Mouse (Mus musculus): Measurements from ENCODE around the gene Prep. TPM values are rescaled to one million over a fixed set of nuclear protein-coding genes. Genes with fewer than 3 reads are reported as not detected.

The Prep gene
- 30.7 and 32.4 TPM in 2 replicates for polyA plus RNA-seq (2014; fragmentation: Nextera tagmentation; extraction: Ambion mirVana)

DNA sequence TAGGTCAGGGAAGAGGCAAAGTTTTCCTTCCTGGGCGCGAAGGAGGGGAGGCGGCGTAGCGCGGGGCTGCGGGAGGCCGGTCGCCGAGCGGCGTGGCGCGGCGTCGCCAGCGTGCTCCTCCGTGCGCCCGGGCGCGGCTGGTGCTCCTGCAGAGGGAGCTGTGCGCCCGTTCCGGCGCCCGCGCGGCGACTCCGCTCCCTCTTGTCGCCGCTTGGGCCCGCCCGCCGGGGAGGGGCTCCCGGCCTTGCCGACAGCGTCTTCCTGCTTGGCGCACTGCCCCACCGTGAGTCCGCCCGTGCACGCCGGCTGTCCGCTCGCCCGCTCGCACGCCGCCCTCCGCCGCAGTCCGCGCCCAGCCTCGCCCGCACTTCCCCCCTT is at the start of gene Prep:
TSS of gene Prep (plus strand) at position 273 of the 378 bp plus-strand sequence.
- H3K27me3 ChIP-seq (ENCODE audit: control insufficient read depth, insufficient read depth, low read length) = no peaks in the 10 kb centered on the region
- ATAC-seq (ENCODE audit: insufficient read depth, low FRiP score, low TSS enrichment) = peak; percentile 95
- H3K9ac ChIP-seq (ENCODE audit: low read length) = peak within 1 kb of the TSS; percentile 83
- 0% methylated on average over 49 of the region's 57 CpGs for WGBS
- H3K4me3 ChIP-seq (ENCODE audit: low read depth, low read length) = peak within 1 kb of the TSS; percentile 93
- H3K4me1 ChIP-seq (ENCODE audit: control insufficient read depth, insufficient read depth, low read length) = peaks cover 14% of the 10 kb centered on the region; the same call in 1 of the 2 replicates
- no peaks in the 10 kb centered on the region for H3K9me3 ChIP-seq (ENCODE audit: control insufficient read depth, low read length)
- peak within 1 kb of the TSS; percentile 61 for H3K4me2 ChIP-seq (ENCODE audit: low read depth)
- DNase-seq (ENCODE audit: low spot score) = peak; percentile 93
- H3K27ac ChIP-seq (ENCODE audit: low read depth, low read length) = peak within 1 kb of the TSS; percentile 79
- no peaks in the 10 kb centered on the region for H3K36me3 ChIP-seq (ENCODE audit: control insufficient read depth, insufficient read depth, low read length)

DNA sequence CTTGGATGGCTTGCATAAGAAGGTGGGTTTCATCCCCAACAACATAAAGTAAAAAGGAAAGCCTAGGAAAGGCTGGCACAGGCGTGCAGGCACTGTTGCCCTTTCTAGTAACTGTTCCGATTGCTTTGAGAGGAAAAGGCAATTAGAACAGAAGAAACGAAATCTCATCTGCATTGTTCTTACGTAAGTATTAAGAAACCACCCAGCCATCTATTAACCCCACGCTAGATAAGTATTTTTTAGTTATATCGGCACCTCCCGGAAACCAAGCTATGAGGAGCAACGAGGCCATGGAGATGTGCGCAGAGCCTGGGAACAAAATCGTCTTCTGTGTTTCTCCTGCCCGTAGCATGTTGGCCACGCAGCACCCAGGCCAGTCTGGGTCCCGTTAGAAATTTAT is 49.7 kb upstream of the Prep start:
- WGBS = 93% methylated on average over 13 of the region's 13 CpGs
- DNase-seq (ENCODE audit: low spot score) = no peak

DNA sequence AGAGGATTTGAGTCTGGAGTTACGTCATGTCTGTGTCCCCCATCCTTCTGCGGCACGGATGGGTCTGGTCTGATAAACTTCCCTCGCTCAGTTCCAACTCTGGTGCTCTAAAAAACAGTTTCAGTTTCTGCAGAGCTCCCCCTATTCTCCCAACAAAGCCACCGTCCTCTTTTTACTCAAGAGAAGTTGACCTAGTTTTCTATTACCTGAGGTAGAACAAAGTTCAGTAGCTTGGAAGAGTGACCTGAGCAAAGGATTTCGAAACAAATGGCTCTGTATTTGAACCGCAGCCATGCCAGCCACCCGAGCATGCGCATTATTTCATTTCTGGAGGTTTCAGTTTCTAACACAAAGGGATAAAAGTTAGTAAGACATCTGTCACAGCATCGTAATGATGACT is 49.2 kb upstream of the Prep start:
- H3K27ac ChIP-seq (ENCODE audit: low read depth, low read length) = no peak overlapping the region
- DNase-seq (ENCODE audit: low spot score) (no peak), ATAC-seq (ENCODE audit: insufficient read depth, low FRiP score, low TSS enrichment) (no peak)
- H3K36me3 ChIP-seq (ENCODE audit: control insufficient read depth, insufficient read depth, low read length) = no peaks in the 10 kb centered on the region
- no peaks in the 10 kb centered on the region for H3K4me1 ChIP-seq (ENCODE audit: control insufficient read depth, insufficient read depth, low read length)
- H3K9me3 ChIP-seq (ENCODE audit: control insufficient read depth, low read length) = no peaks in the 10 kb centered on the region
- WGBS = 92% methylated on average over 10 of the region's 10 CpGs
- no peak overlapping the region for H3K4me2 ChIP-seq (ENCODE audit: low read depth)
- H3K9ac ChIP-seq (ENCODE audit: low read length) = no peak overlapping the region
- H3K27me3 ChIP-seq (ENCODE audit: control insufficient read depth, insufficient read depth, low read length) = no peaks in the 10 kb centered on the region
- H3K4me3 ChIP-seq (ENCODE audit: low read depth, low read length) = no peak overlapping the region

More for the DNA sequence above, 49.7 kb upstream of the Prep start:
- H3K4me1 ChIP-seq (ENCODE audit: control insufficient read depth, insufficient read depth, low read length) = no peaks in the 10 kb centered on the region
- no peaks in the 10 kb centered on the region for H3K36me3 ChIP-seq (ENCODE audit: control insufficient read depth, insufficient read depth, low read length)
- no peak for ATAC-seq (ENCODE audit: insufficient read depth, low FRiP score, low TSS enrichment)
- H3K9ac ChIP-seq (ENCODE audit: low read length) = no peak overlapping the region
- H3K27ac ChIP-seq (ENCODE audit: low read depth, low read length) = no peak overlapping the region
- H3K4me2 ChIP-seq (ENCODE audit: low read depth) = no peak overlapping the region
- H3K9me3 ChIP-seq (ENCODE audit: control insufficient read depth, low read length) = no peaks in the 10 kb centered on the region
- no peak overlapping the region for H3K4me3 ChIP-seq (ENCODE audit: low read depth, low read length)
- H3K27me3 ChIP-seq (ENCODE audit: control insufficient read depth, insufficient read depth, low read length) = no peaks in the 10 kb centered on the region

DNA sequence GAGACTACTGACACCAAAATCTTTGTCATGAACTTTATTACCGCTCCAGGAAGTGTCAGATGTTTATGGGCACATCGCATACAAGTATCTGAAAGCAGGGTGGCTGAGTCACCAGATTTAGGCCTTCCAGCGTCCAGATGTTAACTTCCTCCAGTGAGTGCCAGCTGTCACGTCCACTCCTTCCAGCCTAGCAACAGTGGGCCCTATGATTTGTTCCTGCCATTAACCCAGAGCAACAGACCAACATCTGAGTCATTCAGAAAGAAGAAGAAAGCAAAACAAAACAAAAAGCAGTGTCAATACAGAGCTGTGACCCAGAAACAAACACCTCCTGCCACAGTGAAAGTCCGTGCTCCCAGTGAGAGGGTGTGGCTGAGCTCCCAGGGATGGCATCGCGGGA is 47.6 kb upstream of the Prep start:
- no peaks in the 10 kb centered on the region for H3K27me3 ChIP-seq (ENCODE audit: control insufficient read depth, insufficient read depth, low read length)
- H3K9me3 ChIP-seq (ENCODE audit: control insufficient read depth, low read length) = no peaks in the 10 kb centered on the region
- H3K4me1 ChIP-seq (ENCODE audit: control insufficient read depth, insufficient read depth, low read length) = no peaks in the 10 kb centered on the region
- no peak for ATAC-seq (ENCODE audit: insufficient read depth, low FRiP score, low TSS enrichment)
- H3K4me2 ChIP-seq (ENCODE audit: low read depth) = no peak overlapping the region
- H3K36me3 ChIP-seq (ENCODE audit: control insufficient read depth, insufficient read depth, low read length) = no peaks in the 10 kb centered on the region
- no peak for DNase-seq (ENCODE audit: low spot score)
- WGBS = 31% methylated on average over 7 of the region's 7 CpGs
- no peak overlapping the region for H3K27ac ChIP-seq (ENCODE audit: low read depth, low read length)
- no peak overlapping the region for H3K4me3 ChIP-seq (ENCODE audit: low read depth, low read length)
- H3K9ac ChIP-seq (ENCODE audit: low read length) = no peak overlapping the region

DNA sequence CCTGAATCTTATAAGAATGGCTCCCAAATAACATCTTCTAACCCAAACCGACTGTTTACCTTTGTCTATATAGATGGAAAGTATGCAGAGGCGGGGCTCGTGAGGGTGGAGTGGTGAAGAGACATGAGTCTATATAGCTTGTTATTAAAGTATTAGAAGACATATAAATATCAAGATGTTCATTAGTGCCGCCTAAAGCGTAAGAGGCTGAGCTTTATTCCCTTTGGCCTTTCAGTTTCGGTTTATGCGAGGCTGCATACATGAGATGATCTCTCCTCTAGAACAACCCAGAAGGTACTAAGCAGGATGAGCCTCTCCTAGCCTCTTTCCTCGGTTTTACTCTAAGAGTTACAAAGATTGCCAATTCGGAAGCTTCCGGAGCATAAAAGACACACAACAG is 47.2 kb upstream of the Prep start:
- H3K4me3 ChIP-seq (ENCODE audit: low read depth, low read length) = no peak overlapping the region
- no peaks in the 10 kb centered on the region for H3K9me3 ChIP-seq (ENCODE audit: control insufficient read depth, low read length)
- no peak overlapping the region for H3K27ac ChIP-seq (ENCODE audit: low read depth, low read length)
- no peaks in the 10 kb centered on the region for H3K27me3 ChIP-seq (ENCODE audit: control insufficient read depth, insufficient read depth, low read length)
- no peaks in the 10 kb centered on the region for H3K4me1 ChIP-seq (ENCODE audit: control insufficient read depth, insufficient read depth, low read length)
- 89% methylated on average over 10 of the region's 10 CpGs for WGBS
- no peak for DNase-seq (ENCODE audit: low spot score)
- no peak for ATAC-seq (ENCODE audit: insufficient read depth, low FRiP score, low TSS enrichment)
- no peaks in the 10 kb centered on the region for H3K36me3 ChIP-seq (ENCODE audit: control insufficient read depth, insufficient read depth, low read length)
- H3K9ac ChIP-seq (ENCODE audit: low read length) = no peak overlapping the region
- H3K4me2 ChIP-seq (ENCODE audit: low read depth) = no peak overlapping the region

DNA sequence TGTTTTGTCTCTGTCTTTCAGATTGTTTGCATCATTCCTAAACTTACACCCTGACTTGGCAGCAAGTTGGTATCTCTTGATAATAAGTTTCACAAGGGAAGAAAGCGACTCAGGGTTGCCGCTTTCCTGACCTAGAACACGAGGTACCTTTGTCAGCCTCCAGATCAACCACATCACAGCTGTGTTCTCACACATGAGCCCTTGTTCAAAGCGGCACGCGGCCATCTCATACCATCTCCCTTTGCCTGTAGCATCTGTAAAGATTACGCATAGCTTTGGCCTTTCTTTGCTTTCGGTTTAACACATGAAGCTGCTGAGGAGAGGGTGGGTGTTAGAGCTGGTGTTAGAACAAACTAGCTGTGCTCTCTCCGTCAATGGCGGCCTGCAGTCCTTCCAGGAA is 46.7 kb upstream of the Prep start:
- Histone ChIP-seq H3K4me1 (ENCODE audit: control insufficient read depth, insufficient read depth, low read length) (no peaks in the 10 kb centered on the region), H3K9me3 (ENCODE audit: control insufficient read depth, low read length) (no peaks in the 10 kb centered on the region), H3K27ac (ENCODE audit: low read depth, low read length) (no peak overlapping the region), H3K4me3 (ENCODE audit: low read depth, low read length) (no peak overlapping the region), H3K27me3 (ENCODE audit: control insufficient read depth, insufficient read depth, low read length) (no peaks in the 10 kb centered on the region), H3K36me3 (ENCODE audit: control insufficient read depth, insufficient read depth, low read length) (no peaks in the 10 kb centered on the region), H3K4me2 (ENCODE audit: low read depth) (no peak overlapping the region), H3K9ac (ENCODE audit: low read length) (no peak overlapping the region)
- DNase-seq (ENCODE audit: low spot score) (no peak), ATAC-seq (ENCODE audit: insufficient read depth, low FRiP score, low TSS enrichment) (no peak)
- WGBS = 92% methylated on average over 10 of the region's 10 CpGs

DNA sequence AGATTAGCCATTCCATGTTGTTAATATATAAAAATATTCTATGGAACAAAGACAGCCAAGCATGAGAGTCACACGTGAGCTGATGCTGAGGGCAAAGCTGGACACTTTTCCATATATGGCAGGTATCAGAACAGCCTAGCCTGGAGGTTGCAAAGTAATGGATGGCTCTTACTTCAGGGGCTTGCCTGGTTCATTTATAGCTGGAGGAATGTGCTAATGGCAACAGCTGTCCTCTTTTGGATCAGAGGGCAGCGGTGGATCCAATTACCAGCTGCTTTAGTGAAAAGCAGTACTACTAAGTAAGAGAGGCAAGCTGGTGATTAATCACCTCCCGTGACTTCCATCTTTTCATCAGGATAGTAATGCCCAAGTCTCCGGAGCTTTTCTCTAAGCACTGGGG is 41.8 kb upstream of the Prep start:
- 16% methylated on average over 4 of the region's 4 CpGs for WGBS

DNA sequence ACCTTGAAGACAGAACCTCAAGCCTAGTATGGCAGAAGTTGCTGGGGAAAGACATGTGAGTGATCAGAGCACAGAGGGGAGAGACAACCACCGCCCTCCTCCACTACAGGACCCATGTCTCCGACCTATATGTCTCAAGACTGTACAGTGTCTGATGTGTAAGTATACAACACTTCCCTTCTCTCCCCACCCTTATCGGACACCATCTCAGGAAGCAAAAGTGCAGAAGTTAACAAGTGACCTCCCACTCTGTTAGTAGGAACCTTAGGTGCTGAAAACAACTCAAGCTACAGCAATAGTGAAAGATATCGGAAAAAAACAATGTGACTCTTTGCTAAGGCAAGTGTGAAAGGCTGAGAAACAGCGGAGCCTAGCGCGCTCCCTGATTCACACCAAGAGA is 40.1 kb upstream of the Prep start:
- no peak for DNase-seq (ENCODE audit: low spot score)
- H3K27me3 ChIP-seq (ENCODE audit: control insufficient read depth, insufficient read depth, low read length) = no peaks in the 10 kb centered on the region

More for the DNA sequence above, 41.8 kb upstream of the Prep start:
- DNase-seq (ENCODE audit: low spot score) (peak; percentile 38), ATAC-seq (ENCODE audit: insufficient read depth, low FRiP score, low TSS enrichment) (no peak)
- Histone ChIP-seq H3K4me2 (ENCODE audit: low read depth) (no peak overlapping the region), H3K9me3 (ENCODE audit: control insufficient read depth, low read length) (no peaks in the 10 kb centered on the region), H3K36me3 (ENCODE audit: control insufficient read depth, insufficient read depth, low read length) (no peaks in the 10 kb centered on the region), H3K4me1 (ENCODE audit: control insufficient read depth, insufficient read depth, low read length) (no peaks in the 10 kb centered on the region), H3K9ac (ENCODE audit: low read length) (no peak overlapping the region), H3K27me3 (ENCODE audit: control insufficient read depth, insufficient read depth, low read length) (no peaks in the 10 kb centered on the region), H3K27ac (ENCODE audit: low read depth, low read length) (no peak overlapping the region), H3K4me3 (ENCODE audit: low read depth, low read length) (no peak overlapping the region)

DNA sequence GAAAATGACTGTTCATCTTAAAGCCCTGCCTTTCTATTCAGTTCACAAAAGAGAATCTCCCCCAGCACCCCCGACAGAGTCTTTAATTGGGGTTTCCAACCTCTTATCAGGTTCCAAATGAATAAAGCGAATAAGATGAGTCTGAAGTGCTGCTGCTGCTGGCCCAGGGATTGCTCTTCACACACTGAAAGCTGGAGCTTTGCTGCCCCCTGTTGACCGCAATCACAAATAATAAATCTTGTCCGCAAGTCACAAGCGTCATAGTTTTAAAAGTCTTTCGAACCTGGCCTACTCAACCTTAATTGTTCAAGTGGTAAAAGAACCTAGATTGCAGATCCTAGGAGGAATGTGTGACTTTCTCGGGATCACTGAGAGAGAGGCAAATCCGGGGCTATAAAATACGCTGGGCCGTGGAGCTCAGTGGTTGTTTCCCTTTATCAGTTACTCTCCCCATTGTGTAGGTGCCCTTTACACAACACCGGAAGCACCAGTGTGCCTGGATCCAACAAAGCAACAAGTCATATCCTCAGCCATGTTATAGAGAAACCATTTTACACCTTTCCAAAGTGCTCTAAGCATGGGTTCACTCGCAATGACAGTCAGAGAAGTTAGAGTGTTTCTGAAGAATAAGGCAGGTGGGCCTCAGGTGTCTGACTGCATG is 21.6 kb upstream of the Prep start:
- ATAC-seq (ENCODE audit: insufficient read depth, low FRiP score, low TSS enrichment) (peak; percentile 50; the same call in 1 of the 2 replicates), DNase-seq (ENCODE audit: low spot score) (peak; percentile 79)
- no peaks in the 10 kb centered on the region for H3K27me3 ChIP-seq (ENCODE audit: control insufficient read depth, insufficient read depth, low read length)
- no peaks in the 10 kb centered on the region for H3K36me3 ChIP-seq (ENCODE audit: control insufficient read depth, insufficient read depth, low read length)
- H3K9ac ChIP-seq (ENCODE audit: low read length) = no peak overlapping the region
- no peaks in the 10 kb centered on the region for H3K9me3 ChIP-seq (ENCODE audit: control insufficient read depth, low read length)
- no peak overlapping the region for H3K4me3 ChIP-seq (ENCODE audit: low read depth, low read length)
- WGBS = 31% methylated on average over 12 of the region's 12 CpGs
- no peaks in the 10 kb centered on the region for H3K4me1 ChIP-seq (ENCODE audit: control insufficient read depth, insufficient read depth, low read length)
- H3K27ac ChIP-seq (ENCODE audit: low read depth, low read length) = no peak overlapping the region
- H3K4me2 ChIP-seq (ENCODE audit: low read depth) = no peak overlapping the region

More for the DNA sequence above, 40.1 kb upstream of the Prep start:
- H3K36me3 ChIP-seq (ENCODE audit: control insufficient read depth, insufficient read depth, low read length) = no peaks in the 10 kb centered on the region
- H3K4me1 ChIP-seq (ENCODE audit: control insufficient read depth, insufficient read depth, low read length) = no peaks in the 10 kb centered on the region
- H3K27ac ChIP-seq (ENCODE audit: low read depth, low read length) = no peak overlapping the region
- no peak overlapping the region for H3K9ac ChIP-seq (ENCODE audit: low read length)
- ATAC-seq (ENCODE audit: insufficient read depth, low FRiP score, low TSS enrichment) = no peak
- H3K9me3 ChIP-seq (ENCODE audit: control insufficient read depth, low read length) = no peaks in the 10 kb centered on the region
- H3K4me3 ChIP-seq (ENCODE audit: low read depth, low read length) = no peak overlapping the region
- H3K4me2 ChIP-seq (ENCODE audit: low read depth) = no peak overlapping the region
- 95% methylated on average over 7 of the region's 7 CpGs for WGBS
